Mouse (Mus musculus) CH12.LX (cell line): ENCODE measurements around the gene Alyref. TPM values are rescaled to one million over a fixed set of nuclear protein-coding genes. Genes with fewer than 3 reads are reported as not detected.

Source experiments
- DNase-seq: peaks from one replicate; pipeline ENCODE4 v3.0.0-alpha.2; 2013; ENCODE audit errors: extremely low read depth
- H3K27ac ChIP-seq: 2 replicates; pipeline ENCODE4 v1.5.1; 2012; ENCODE audit warnings: low read depth, mild to moderate bottlenecking, control low read depth, moderate library complexity; ENCODE audit not compliant: insufficient read depth
- H3K27me3 ChIP-seq: replicated peaks from 2 replicates; pipeline ENCODE3; 2012; ENCODE audit warnings: inconsistent platforms
- H3K36me3 ChIP-seq, 2 experiments: replicated peaks in 1 of 2; 2 replicates each; pipeline versions ENCODE3 to v1.6.1; 2012; ENCODE audit warnings: inconsistent platforms in 1 of 2, low read length in 1 of 2, mild to moderate bottlenecking in 1 of 2, mixed read lengths in 1 of 2, moderate library complexity in 1 of 2; ENCODE audit not compliant: control insufficient read depth in 1 of 2, insufficient read depth in 1 of 2
- H3K4me1 ChIP-seq, 2 experiments: 2 replicates each; pipeline ENCODE4 v1.6.1; 2012; ENCODE audit warnings: inconsistent platforms in 1 of 2, moderate library complexity in 1 of 2; ENCODE audit not compliant: insufficient read depth in 2 of 2, control insufficient read depth in 1 of 2
- H3K4me2 ChIP-seq: 2 replicates; pipeline ENCODE4 v1.6.1; 2012; ENCODE audit warnings: low read depth, mild to moderate bottlenecking, control low read depth; ENCODE audit not compliant: poor library complexity, insufficient read depth, severe bottlenecking
- H3K4me3 ChIP-seq, 3 experiments: fragments of 150-350 bp in 1 of 3; sonication (generic) in 1 of 3; replicated peaks in 1 of 3; 2 replicates each; pipeline versions ENCODE3 to v1.5.1; 2011 to 2012; ENCODE audit warnings: low read depth in 2 of 3, low read length in 2 of 3, mild to moderate bottlenecking in 2 of 3, moderate library complexity in 2 of 3, control low read depth in 1 of 3, improper control_type of control experiment in 1 of 3, inconsistent platforms in 1 of 3, mixed read lengths in 1 of 3; ENCODE audit not compliant: poor library complexity in 1 of 3
- H3K79me2 ChIP-seq: replicated peaks from 2 replicates; pipeline ENCODE4 v1.6.1; 2012; ENCODE audit warnings: mild to moderate bottlenecking, moderate library complexity; ENCODE audit not compliant: control insufficient read depth, poor library complexity, insufficient read depth, severe bottlenecking; ENCODE audit errors: extremely low read depth
- H3K9ac ChIP-seq: 2 replicates; pipeline ENCODE4 v1.6.1; 2012; ENCODE audit warnings: low read depth, mild to moderate bottlenecking, control low read depth, moderate library complexity; ENCODE audit not compliant: insufficient read depth
- H3K9me3 ChIP-seq: replicated peaks from 2 replicates; pipeline ENCODE3; 2012; ENCODE audit warnings: low read length, inconsistent platforms, mixed read lengths
- CHD2 ChIP-seq: IDR thresholded peaks from 2 replicates; pipeline ENCODE4 v1.6.1; 2011; ENCODE audit warnings: low read length, improper control_type of control experiment
- CTCF ChIP-seq, 2 experiments: IDR thresholded peaks in 1 of 2; conservative IDR thresholded peaks in 1 of 2; 2 replicates each; pipeline ENCODE4 v1.5.1; 2011 to 2012; ENCODE audit warnings: low read depth in 2 of 2, low read length in 2 of 2, improper control_type of control experiment in 1 of 2, inconsistent platforms in 1 of 2, mild to moderate bottlenecking in 1 of 2, moderate library complexity in 1 of 2
- E2F4 ChIP-seq: IDR thresholded peaks from 2 replicates; pipeline ENCODE4 v1.6.1; 2011; ENCODE audit warnings: low read depth, low read length, improper control_type of control experiment; ENCODE audit not compliant: insufficient replicate concordance
- ELF1 ChIP-seq: IDR thresholded peaks from 2 replicates; pipeline ENCODE4 v1.6.1; 2014; ENCODE audit warnings: low read depth, mild to moderate bottlenecking, inconsistent platforms, low read length, improper control_type of control experiment
- HCFC1 ChIP-seq: IDR thresholded peaks from 2 replicates; pipeline ENCODE4 v1.6.1; 2012; ENCODE audit warnings: low read depth, mild to moderate bottlenecking, inconsistent platforms, low read length, improper control_type of control experiment
- IRF4 ChIP-seq: IDR thresholded peaks from 2 replicates; pipeline ENCODE4 v1.6.1; 2014; ENCODE audit warnings: low read depth, mild to moderate bottlenecking, inconsistent platforms, low read length, improper control_type of control experiment
- KAT2A ChIP-seq: IDR thresholded peaks from 2 replicates; pipeline ENCODE4 v1.6.1; 2012; ENCODE audit warnings: low read length, improper control_type of control experiment, inconsistent platforms; ENCODE audit not compliant: insufficient replicate concordance
- MAZ ChIP-seq: IDR thresholded peaks from 2 replicates; pipeline ENCODE4 v1.6.1; 2012; ENCODE audit warnings: low read depth, mild to moderate bottlenecking, inconsistent platforms, low read length, improper control_type of control experiment, moderate library complexity
- MEF2A ChIP-seq: IDR thresholded peaks from 2 replicates; pipeline ENCODE4 v1.6.1; 2014; ENCODE audit warnings: low read depth, mild to moderate bottlenecking, inconsistent platforms, low read length, improper control_type of control experiment, borderline replicate concordance
- MXI1 ChIP-seq: IDR thresholded peaks from 2 replicates; pipeline ENCODE4 v1.6.1; 2011; ENCODE audit warnings: mild to moderate bottlenecking, low read depth, low read length, improper control_type of control experiment
- MYC ChIP-seq: IDR thresholded peaks from 2 replicates; pipeline ENCODE4 v1.6.1; 2011; ENCODE audit warnings: low read depth, mild to moderate bottlenecking, improper control_type of control experiment, low read length
- NELFE ChIP-seq: IDR thresholded peaks from 2 replicates; pipeline ENCODE4 v1.6.1; 2011; ENCODE audit warnings: low read depth, low read length, improper control_type of control experiment
- POLR2A ChIP-seq: IDR thresholded peaks from 2 replicates; pipeline ENCODE4 v1.6.1; 2011; ENCODE audit warnings: low read depth, mild to moderate bottlenecking, improper control_type of control experiment, low read length
- POLR2AphosphoS2 ChIP-seq: IDR thresholded peaks from 2 replicates; pipeline ENCODE4 v1.6.1; 2011; ENCODE audit warnings: low read depth, low read length, improper control_type of control experiment
- RAD21 ChIP-seq: IDR thresholded peaks from 2 replicates; pipeline ENCODE4 v1.6.1; 2011; ENCODE audit warnings: low read depth, mild to moderate bottlenecking, low read length, improper control_type of control experiment, moderate library complexity
- RCOR1 ChIP-seq: conservative IDR thresholded peaks from 2 replicates; pipeline ENCODE4 v1.6.1; 2012; ENCODE audit warnings: low read depth, mild to moderate bottlenecking, inconsistent platforms, low read length, improper control_type of control experiment
- SIN3A ChIP-seq: IDR thresholded peaks from 2 replicates; pipeline ENCODE4 v1.6.1; 2012; ENCODE audit warnings: low read length, improper control_type of control experiment, inconsistent platforms
- SMC3 ChIP-seq: IDR thresholded peaks from 2 replicates; pipeline ENCODE4 v1.6.1; 2011; ENCODE audit warnings: low read depth, low read length, improper control_type of control experiment
- TBP ChIP-seq: conservative IDR thresholded peaks from 2 replicates; pipeline ENCODE4 v1.6.1; 2011; ENCODE audit warnings: low read depth, low read length, improper control_type of control experiment
- TCF12 ChIP-seq: IDR thresholded peaks from 2 replicates; pipeline ENCODE4 v1.6.1; 2014; ENCODE audit warnings: low read depth, mild to moderate bottlenecking, inconsistent platforms, low read length, improper control_type of control experiment
- UBTF ChIP-seq: IDR thresholded peaks from 2 replicates; pipeline ENCODE4 v1.6.1; 2012; ENCODE audit warnings: low read depth, mild to moderate bottlenecking, inconsistent platforms, low read length, improper control_type of control experiment, moderate library complexity
- ZC3H11A ChIP-seq: IDR thresholded peaks from 2 replicates; pipeline ENCODE4 v1.6.1; 2012; ENCODE audit warnings: low read depth, mild to moderate bottlenecking, inconsistent platforms, low read length, improper control_type of control experiment
- ZKSCAN1 ChIP-seq: IDR thresholded peaks from 2 replicates; pipeline ENCODE4 v1.6.1; 2012; ENCODE audit warnings: low read depth, inconsistent platforms, low read length, improper control_type of control experiment, borderline replicate concordance
- ZNF384 ChIP-seq: IDR thresholded peaks from 2 replicates; pipeline ENCODE4 v1.6.1; 2012; ENCODE audit warnings: low read depth, low read length, improper control_type of control experiment, inconsistent platforms
- dilution Hi-C: fragments of 300-500 bp; cut with MboI; formaldehyde crosslinking; loops from 2 replicates; pipeline ENCODE4 v1.14.3; 2020; ENCODE audit warnings: low sequenced_read_pairs; ENCODE audit not compliant: extremely low pct_unique_long_range_greater_than_20kb, extremely low pct_ligation_motif_present
- in situ Hi-C: fragments of 300-500 bp; cut with MboI; formaldehyde crosslinking; loops from 3 replicates; pipeline ENCODE4 v1.14.3; 2019; ENCODE audit warnings: low sequenced_read_pairs, low pct_ligation_motif_present, low pct_unique_long_range_greater_than_20kb, mixed read lengths
- polyA plus RNA-seq: library from polyadenylated mRNA; unstranded; fragments of >175 nt; gene quantifications from 2 replicates; pipeline ENCODE4 v1.2.1, GENCODE M21; 2012; ENCODE audit warnings: low read depth; ENCODE audit not compliant: insufficient read length
- total RNA-seq, 2 experiments: library from RNA; depleted of rRNA; stranded (reverse); fragments of 300-350 nt in 1 of 2; fragments of >200 nt in 1 of 2; gene quantifications; 2 replicates each; pipeline ENCODE4 v1.2.3; 2012 to 2014

Gene Alyref
- total and polyA plus RNA-seq, 3 experiments = 358 to 582 (median 451) TPM

DNA sequence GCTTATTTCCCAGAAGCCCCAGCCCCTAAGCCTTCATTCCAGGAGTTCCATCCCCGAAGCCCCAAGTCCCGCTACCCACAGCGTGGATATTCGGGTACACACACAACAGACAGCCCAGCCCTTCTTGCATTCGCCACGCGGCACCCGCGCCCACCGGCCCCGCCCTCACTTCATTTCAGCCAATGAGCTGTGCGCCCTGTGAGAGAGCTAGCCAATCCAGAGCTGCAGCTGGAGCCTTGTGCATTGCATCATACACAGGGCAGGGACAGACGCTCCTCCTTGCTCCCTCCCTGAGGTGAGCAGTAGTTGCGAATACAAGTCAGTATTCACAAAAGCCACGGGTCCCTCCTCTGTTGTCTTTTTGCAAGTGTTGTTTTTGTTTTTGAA, 45.4 kb upstream of the Alyref start, which contains the start of gene Pycr1 (continued):
- TF ChIP-seq RCOR1 = no peak; the same call in 1 of the 2 replicates
- no peak for TF ChIP-seq ZNF384
- TF ChIP-seq SIN3A = peak; percentile 95
- peak; percentile 83 for TF ChIP-seq TCF12
- no peak for TF ChIP-seq RAD21
- TF ChIP-seq MAZ = peak; percentile 70; the same call in 1 of the 2 replicates
- peak; percentile 97 for TF ChIP-seq MXI1
- TF ChIP-seq POLR2A = peak; percentile 90
- peak; percentile 83 for TF ChIP-seq TBP
- peak; percentile 98 for TF ChIP-seq MYC
- 0 out of 2 replicates have a peak, but pooled peaks have one; percentile 71 for TF ChIP-seq E2F4
- peak; percentile 35 for TF ChIP-seq HCFC1
- TF ChIP-seq SMC3 = no peak
- TF ChIP-seq POLR2AphosphoS2 = peak; percentile 94; the same call in 1 of the 2 replicates
- 0 out of 2 replicates have a peak, but pooled peaks have one; percentile 45 for TF ChIP-seq KAT2A
- TF ChIP-seq UBTF = no peak; the same call in 1 of the 2 replicates
- TF ChIP-seq IRF4 = peak; percentile 50

DNA sequence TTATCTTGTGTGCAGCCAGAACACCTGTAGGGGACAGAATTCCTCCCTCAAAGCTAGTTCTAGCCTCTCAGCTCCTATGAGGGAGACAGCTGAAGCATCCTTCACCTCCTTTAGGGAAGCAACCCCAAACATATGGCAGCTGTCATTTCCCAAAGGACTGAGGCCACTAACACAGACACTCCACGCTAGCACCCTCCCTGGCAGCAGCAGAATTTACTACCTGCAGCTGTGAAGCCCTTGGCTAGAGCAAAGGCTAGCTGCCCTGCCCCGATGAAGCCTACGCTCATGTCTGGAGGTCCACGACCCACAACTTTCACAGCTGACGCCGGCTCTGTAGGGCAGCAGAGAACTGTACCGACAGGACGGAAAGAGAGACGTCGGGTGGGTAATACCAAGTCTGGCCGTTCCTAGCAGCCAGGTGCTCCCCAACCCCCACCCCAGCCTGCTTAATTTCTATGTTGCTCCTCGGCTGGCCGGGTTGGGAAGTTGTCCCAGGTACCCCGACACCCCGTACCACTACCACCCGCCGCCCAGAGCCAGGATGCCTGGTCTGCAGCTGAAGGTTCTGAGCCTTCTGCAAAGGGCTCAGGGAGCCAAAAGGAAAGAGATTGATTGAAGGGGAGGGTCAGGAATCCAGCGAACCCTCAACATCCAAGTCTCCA, 44.9 kb upstream of the Alyref start:
- in situ Hi-C loops (no loop called here), dilution Hi-C loops (no loop called here)
- H3K79me2 ChIP-seq = no peaks in the 10 kb centered on the region
- H3K9me3 ChIP-seq = no peaks in the 10 kb centered on the region
- H3K36me3 ChIP-seq = peaks cover 15 to 33% of the 10 kb centered on the region in 2 experiments
- no peak for DNase-seq
- H3K4me2 ChIP-seq = peak overlapping the region; percentile 59
- peaks cover 25 to 54% of the 10 kb centered on the region in 2 experiments for H3K4me1 ChIP-seq
- peak overlapping the region; percentile 57 to 70 (median 66) for H3K4me3 ChIP-seq
- H3K27me3 ChIP-seq = no peaks in the 10 kb centered on the region
- H3K27ac ChIP-seq = peak overlapping the region; percentile 13; the same call in 1 of the 2 replicates
- peak overlapping the region; percentile 79 for H3K9ac ChIP-seq
- TF ChIP-seq CHD2 = peak; percentile 18; the same call in 1 of the 2 replicates
- no peak for TF ChIP-seq POLR2A
- TF ChIP-seq ZKSCAN1 = no peak
- TF ChIP-seq UBTF = no peak; the same call in 1 of the 2 replicates
- TF ChIP-seq HCFC1 = no peak
- no peak for TF ChIP-seq MEF2A
- TF ChIP-seq CTCF (conservative IDR thresholded peaks at IDR 0.05 in 1 of 2, IDR thresholded peaks at IDR 0.05 in 1 of 2; ENCODE audit: low read depth in 2 of 2, low read length in 2 of 2) = peak in 1 of 2 experiments; percentile 27; a peak in 1 of 4 replicates
- TF ChIP-seq ZC3H11A = no peak
- TF ChIP-seq NELFE = no peak
- TF ChIP-seq ELF1 = no peak
- TF ChIP-seq, all 38 proteins: peak for 2
